Mouse (Mus musculus) left cerebral cortex, adult 8-10 months (tissue): ENCODE measurements around the gene Rai14. TPM values are rescaled to one million over a fixed set of nuclear protein-coding genes. Genes with fewer than 3 reads are reported as not detected.
A peak's percentile ranks its signal among the peaks of the same experiment; 100 is the strongest.

Source experiments
- DNase-seq, 2 experiments: peaks; one replicate each; pipeline ENCODE4 v3.0.0; 2022; ENCODE audit warnings: low spot score in 2 of 2
- total RNA-seq, 4 experiments: library from RNA; stranded (reverse); gene quantifications; 2 replicates each; pipeline ENCODE4 v1.2.4; 2022

Rai14 gene
- 10 to 100 TPM; 11.4 to 14.1 (median 13.0) TPM for total RNA-seq

DNA sequence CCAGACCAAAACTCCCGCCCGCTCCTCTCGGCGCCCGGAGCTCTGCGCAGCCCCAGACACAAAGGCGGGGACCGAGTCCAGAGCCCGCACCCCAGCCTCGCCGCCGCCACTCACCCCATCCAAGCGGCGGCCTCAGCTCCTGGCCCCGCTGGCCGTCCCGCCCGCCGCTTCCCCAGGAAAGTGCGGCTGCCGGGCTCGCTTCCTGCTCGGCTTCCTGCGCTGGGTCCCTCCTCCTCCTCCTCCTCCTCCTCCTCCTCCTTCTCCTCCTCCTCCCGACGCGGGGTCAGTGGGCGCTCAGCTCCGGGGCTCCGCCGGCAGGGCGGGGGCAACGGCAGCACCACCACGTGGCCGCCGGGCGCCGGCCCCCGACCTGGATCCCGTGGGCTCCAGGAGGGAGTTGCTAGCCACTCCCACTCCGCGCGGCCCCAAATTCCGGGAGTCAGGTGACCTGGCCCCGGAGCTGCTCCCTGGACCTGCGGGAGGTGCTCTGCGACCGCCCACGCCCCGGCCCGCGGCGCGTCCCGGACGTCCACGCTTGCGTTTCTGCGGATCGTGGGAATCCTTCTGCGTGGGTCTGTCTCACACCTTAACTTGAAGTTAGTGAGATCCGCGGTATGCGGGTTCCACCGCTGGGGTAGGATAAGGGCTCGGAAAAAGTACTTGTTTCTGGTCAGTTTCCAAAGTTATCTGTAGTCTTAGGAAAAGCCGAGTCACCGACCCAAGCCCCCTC lies at the start of gene Rai14:
Rai14 (minus strand) TSS at position 216 of the 730 bp plus-strand sequence.
- DNase-seq, result peak; percentile 19 to 27

DNA sequence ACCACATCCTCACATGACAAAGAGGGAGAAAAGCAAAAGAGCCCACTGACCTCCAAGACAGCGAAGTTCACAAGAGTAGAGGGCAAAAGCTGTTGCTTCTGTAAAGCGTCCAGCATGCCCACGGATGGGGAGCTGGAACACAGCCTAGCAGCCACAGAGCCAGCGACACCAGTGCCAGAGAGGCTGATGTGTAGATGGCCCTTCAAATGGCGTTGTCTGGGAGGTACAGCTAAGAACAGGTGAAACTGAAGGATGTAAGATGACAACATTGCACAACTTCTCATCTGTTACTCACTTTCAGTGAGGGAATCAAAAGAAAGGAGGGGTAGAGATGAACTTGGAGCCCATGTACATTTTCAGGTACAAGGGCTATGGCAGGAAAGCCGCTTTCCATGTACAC lies 47.0 kb upstream of the Rai14 start:
- DNase-seq, result no peak

DNA sequence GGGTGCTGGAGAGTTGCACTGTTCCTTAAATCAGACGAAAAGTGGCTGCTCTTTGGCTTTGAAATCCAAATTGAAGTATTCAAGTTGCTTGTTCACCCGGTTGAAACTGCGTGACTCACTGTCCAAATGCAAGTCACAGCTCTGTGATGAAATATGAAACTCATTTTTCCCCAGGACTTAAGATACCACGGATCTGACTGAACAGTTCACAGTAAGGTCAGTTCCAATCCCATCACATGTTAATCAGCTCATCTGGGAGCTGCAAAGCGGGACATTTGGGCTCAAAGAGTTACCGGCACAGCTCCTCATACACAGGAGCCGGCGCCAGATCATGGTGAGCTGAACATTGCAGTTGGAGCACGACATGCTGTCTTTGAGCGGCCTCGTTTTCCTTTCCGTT lies 45.6 kb upstream of the Rai14 start:
- no peak for DNase-seq

DNA sequence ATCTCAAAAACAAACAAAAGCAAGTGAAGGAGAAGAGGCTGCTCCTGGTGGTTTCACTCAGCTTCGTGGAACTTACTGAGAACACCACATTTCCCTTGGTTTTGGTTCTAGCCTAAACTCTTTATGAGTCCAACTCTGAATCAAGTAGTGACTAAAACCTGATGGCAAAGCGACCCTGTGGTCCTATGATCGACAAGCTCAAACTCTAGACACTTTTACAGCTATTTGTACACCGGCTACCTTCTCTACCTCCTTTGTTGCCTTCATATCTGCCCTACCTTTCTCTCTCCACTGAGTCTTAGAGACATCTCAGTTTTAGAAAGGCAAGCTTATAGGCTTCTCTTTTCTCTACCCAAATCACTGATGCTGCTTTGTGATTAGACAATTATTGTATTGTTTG lies 45.0 kb upstream of the Rai14 start:
- no peak for DNase-seq

DNA sequence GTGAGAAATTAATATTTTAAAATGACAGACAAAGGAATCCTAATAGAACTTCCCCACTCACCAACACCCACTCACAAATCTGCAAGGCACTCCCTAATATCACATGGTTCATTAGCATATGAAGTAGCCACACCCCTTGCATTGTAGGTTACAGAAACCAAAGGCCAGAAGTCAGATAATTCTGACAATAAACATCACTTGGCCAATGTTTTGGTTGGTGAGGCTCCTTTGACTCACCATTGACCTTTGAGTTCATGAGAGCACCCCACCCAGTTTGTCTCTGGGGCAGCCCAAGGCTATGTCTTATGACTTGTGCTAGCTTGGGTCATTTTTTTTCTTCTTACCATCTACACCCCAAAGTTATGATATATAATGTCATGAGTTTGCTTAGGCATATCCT lies 44.4 kb upstream of the Rai14 start:
- DNase-seq, result no peak

DNA sequence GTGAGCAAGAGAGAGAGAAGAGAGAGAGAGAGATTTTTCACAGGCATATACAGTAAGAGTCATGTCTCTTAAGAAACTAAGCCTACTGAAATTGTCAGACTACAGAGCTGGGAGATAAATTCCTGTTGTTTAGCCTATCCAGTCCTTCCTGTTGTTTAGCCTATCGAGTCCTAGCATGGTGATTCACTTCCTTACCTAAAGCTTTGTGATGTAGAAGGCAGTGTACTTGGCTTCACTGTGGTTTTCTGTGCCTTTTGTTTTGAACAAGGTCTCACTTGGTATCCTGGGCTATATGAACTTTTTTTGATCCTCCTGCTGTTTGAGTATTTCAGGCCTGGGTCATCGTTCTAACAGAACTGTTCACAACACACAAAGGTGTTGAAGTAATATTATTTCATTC lies 36.7 kb upstream of the Rai14 start:
- DNase-seq, result no peak

DNA sequence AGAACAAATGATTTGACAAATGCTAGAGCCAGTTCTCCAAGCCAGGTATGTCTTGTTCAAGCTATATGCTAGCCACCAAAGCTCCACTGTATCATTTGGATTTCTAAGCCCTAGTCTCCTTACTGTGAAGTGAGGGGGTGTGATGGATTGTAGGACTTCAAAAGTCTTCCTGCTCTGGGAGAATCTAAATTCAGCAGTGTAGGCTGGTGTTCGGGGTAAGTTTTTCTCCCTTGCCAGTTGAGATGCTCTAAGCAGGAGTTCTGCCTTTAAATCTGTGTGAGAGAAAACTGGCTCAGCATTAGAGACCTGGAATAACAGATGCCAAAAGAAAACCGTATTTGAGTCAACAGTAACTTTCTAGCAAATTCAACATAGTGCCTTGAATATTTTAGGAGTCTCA lies 35.9 kb upstream of the Rai14 start:
- peak in 1 of 2 experiments; percentile 51 for DNase-seq

DNA sequence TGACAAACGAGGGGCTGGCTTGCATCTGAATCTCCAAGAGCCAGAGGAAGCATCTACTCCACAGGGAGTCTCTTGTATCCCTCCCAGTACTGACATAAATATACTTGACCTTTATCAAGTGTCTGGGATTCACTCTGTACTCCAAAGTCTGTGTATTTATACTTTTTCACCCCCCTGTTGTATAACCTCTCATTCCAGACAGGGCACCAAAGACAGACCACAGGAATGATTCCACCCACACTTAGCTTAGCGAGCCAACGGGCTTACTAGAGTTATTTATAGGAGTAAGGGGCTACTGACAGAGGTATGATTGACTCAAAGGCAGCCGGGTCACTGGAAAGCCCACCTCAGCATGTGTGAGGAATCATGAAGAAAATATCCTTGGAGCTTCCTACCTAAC lies 35.3 kb upstream of the Rai14 start:
- DNase-seq, result no peak

DNA sequence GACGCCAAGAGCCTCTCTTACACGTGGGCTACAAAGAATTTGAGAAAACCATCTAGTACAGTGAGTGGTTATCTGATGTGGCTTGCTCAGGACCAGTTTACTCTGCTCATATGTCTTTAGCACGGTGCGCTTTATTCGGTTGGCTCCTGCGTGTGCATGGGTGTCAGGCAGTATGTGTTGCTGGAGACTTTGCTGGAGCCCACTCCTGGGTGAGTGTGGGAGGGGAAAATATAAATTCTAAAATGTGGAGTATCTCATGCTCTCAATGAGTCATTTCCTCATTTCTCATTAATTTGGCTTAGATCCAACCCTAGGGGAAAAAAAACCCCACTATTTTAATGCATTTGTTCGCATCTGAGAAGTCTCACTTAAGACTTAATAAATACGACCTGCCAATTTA lies 33.2 kb upstream of the Rai14 start:
- DNase-seq, result peak in 1 of 2 experiments; percentile 38

DNA sequence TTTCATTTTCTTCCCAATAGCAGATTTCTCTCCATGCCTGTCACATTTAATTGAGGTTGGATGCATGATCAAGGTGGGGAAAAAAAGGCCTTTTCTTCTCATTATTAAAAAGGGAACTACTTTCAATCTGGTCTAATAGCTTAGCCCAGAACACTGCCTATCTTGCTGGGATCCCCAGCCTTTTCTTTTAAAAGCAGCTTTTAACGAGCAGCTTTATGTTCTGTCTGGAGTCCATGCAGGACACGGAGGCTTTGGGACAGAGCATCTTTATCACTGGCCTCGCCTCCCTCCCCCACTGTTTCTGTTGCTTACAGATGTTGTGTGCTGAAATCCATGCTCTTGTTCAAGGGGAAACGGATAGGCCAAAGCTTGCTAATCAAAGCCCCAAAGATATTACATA lies 32.8 kb upstream of the Rai14 start:
- no peak for DNase-seq

DNA sequence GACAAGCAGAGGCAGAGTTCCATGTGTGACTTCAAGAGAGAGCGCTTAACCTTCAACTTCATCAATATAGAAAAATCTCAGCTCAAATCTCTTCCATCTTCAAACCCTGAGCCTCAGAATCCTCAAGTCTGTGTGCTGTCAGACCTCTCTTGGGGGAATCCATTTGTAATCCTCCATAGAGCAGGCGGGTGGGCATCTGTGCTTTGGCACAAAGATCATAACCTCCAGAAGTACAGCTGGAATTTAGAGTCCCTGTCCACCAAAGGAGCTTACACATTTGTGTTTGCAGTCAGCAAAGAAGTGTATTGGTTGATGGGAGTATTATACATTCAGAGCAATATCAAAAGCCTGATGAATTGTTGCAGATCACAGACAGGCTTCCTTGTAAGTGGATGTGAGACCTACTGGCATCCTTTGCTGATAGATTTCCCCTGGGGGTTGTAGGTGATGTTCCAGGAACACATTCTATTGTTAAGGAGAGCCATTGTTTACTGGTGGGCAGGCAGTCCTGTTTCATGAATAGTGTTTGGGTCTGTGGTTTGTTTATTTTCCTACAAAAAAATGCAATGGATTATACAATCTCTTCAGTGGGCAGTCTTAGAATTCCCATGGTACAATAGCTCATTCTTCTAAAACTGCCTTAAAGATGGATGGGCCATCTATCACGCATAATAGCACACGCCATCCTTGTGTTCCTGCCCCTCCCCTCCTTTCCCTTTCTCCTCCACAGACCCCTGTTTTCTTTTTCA lies 32.1 kb upstream of the Rai14 start:
- DNase-seq, result no peak

DNA sequence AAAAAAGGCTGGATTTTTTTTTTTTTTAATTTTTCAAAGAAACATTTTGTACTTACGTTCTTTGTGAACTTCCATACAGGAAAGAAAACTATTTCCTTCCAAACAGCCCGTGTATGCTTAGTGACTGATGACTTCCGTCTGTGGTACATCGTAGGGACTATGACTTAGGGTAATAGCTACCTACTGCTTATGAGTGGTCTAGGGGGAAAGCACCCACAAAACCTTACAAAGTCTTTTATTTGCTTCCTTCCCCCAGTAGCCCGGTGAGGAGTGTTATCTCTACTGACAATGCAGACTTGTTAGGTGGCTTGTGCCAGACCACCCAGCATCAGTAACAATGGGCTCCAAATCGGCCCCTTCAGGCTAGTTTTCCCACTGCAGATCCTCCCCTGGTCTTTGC lies 28.0 kb upstream of the Rai14 start:
- DNase-seq, result no peak

DNA sequence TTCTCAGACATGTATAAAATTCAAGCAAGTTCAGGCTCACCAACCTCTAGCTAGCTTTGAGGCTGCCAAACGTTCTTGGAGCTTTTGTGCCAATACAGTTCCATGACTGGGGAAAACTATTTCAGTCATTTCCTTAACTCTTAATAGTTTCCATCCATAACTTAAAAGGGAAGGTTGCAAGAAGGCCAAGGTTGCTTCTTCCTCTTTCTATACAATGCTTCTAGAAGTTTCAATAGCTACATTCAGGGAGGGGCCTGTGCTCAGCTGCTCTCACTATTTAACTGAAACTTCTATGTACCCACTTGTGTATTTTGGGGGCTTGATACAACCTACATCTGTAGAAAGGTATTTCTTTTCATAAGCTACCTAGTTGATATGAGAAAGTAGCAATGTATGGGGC lies 24.9 kb upstream of the Rai14 start:
- DNase-seq, result no peak

DNA sequence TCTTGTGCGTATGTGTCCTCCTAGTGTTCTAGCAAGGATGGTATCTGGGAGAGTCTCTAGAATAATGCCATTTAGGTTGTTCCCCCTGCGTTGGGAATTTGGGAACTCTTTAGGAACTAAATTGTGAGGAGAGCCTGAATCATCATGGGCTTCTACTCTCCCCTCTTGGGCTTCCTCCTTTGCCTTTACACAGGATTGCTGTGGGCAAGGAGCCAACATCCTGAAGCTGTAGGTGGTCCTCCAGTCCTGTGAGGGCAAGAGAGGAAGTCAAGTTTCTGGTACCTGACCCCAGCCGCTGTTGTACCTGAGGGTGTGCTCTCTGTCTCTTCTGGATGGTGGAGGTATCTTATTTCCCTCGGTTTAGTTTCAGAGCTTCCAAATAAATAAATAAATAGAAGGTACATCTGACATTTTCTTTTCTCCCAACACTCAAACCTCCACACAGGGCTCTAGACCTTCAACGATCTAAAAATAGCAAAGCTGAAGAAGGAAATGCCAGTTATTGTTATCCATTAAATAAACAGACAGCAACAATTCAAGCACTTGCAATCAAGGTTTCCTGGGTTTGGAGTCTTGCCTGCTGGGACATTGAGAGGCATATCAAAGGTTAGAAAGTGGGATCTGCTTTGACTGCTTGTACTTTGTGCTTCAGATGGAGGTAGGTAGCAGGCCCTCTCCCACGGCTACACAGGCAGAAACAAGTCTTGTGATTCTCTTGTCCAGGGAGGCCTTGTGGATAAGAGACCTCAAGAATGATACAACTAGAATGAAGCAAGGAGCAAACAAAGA lies 24.1 kb upstream of the Rai14 start:
- DNase-seq, result no peak

DNA sequence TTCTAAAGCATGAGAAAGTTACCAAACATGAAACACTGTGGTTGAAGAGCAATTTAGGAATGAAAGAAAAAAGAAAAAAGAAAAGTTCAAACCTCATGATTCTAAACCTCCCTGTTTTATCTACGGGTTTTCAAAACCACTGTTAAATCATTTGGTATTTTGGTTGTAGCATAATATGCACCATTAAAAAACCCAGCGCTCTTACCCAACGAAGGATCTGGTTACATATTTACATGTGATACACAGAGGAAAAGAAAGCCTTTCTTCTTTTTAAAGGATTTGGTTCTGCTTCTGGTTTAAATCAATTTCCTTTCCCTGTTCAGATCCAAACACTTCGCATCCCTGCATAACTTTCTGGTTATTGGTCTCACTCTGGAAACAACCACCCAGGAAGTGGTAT lies 21.5 kb upstream of the Rai14 start:
- DNase-seq, result no peak

DNA sequence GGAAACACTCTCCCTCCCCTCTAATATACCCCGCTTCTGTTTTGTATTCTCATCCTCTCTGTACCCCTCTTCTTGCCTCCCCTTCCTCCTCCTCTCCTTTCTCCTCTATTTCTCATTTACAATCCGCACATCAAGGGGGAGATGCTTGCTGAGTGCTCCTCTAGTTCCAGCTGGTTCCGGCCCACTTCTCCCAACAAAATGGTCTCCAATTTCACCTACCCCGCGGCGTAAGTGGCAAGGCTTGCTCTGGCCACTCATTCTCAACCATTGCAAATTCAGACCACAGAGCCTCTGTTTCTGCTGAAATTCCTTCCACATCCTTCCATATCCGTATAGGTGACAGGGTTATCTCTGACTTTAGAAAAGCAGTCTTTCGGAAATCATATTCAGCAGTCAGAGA lies 20.8 kb upstream of the Rai14 start:
- no peak for DNase-seq

DNA sequence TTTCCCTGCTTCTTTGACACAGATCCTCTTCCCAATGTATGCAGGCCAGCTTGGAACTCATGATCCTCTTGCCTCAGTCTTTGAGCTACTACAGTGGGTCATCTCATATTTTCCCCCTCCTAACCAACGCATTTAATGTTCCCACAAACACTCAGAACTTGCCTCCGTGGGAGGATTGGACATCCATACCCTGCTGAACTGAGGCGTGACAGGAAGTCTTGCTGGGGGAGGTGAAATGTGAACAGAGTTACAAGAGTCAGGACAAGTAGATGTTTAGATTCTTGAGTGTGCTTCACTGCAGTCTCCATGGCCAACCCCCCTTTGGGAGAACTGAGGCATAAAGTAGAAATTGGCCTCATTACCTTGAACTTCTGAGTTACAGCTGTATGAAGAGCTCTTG lies 17.0 kb upstream of the Rai14 start:
- no peak for DNase-seq

DNA sequence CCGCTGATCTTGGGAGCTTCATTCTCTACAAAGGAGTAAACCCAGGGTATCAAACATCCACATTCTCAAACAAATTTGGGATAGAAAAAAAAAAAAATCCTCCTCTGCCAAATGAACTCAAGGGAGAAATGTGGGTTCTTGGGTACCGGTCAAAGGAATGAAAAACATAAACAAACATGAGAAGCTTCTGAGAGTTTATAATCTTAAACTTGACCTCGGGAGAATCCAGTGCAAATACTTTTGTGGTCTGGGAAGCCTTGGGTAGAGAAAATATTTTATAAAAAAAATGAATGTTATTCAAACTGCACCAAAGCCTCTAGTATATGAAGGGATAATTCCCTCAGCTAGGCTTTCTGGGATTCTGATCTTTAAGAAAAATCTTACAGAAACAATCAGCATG lies 11.8 kb upstream of the Rai14 start:
- no peak for DNase-seq

DNA sequence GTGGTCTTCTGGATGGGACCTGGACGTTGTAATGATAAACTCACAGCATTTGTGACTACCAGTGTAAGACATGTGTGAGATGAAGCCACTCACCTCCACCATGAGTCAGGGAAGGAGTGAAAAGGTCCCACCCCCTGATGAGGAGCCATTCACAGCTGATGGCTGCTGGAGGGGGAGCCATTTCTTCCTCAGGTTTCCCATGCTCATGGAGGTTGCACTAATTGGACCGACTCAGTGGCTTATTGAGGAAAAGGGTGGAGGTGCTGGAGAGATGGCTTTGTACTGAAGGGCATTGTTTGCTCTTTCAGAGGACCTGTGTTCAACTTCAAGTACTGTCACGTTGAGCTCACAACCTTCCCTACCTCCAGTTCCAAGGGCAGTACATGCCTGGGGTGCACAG lies 10.4 kb upstream of the Rai14 start:
- DNase-seq, result no peak

DNA sequence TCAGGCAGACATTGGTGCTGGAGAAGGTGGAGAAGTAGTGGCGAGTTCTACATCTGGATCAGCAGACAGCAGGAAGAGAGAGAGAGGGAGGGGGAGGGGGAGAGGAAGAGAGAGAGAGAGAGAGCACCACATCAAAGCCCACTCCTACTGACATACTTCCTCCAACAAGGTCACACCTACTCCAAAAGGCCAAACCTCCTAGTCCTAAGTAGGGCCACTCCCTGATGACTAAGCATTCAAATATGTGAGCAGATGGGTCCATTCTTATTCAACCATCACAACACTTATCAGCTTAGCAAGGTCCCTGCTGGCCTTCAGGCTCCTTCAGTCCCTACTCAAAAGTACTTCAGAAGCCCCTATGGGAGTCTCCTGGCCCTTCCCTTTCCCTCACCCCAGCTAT lies 9.1 kb upstream of the Rai14 start:
- no peak for DNase-seq

DNA sequence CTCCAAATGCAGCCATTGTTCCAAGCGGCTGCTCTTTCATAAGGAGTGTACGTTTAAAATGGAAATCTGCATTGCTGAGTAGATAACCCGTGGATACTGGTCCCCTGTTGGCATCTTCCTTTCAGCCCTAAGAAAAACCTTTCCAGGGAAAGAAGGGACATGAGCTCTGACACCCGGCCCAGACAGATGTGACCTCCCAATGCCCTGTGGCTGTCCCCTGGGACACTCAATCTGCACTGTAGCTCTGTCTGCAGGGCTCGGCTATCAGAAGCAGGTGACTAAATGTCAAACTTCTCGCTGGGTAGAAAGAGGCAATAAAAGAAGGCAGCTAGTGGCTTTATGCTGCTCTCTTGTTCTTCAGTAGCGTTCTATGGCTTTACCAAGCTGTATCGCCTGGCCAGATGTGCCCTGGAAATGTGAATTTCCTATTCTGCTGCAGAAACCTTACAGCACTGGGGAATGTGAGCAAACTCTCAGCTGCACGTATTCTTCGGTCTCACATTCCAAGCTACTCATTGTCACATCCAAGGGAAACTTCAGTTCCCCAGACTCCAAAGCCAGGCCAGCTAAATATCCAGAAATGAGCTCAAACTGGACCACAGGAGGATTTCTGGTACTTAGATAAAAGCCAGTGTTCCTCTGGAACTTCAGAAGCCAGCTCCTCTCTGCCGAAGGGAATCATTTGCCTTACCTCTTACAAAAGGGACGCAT lies 8.4 kb upstream of the Rai14 start:
- no peak for DNase-seq
